Mouse (Mus musculus) megakaryocyte, embryonic 14.5 days (primary cell): ENCODE measurements around the gene Tmprss15. TPM values are rescaled to one million over a fixed set of nuclear protein-coding genes. Genes with fewer than 3 reads are reported as not detected.

Experiments used
- H3K27me3 ChIP-seq: replicated peaks from 2 replicates; pipeline ENCODE3; 2012; ENCODE audit warnings: inconsistent platforms
- H3K36me3 ChIP-seq: replicated peaks from 2 replicates; pipeline ENCODE3; 2012; ENCODE audit warnings: low read length, inconsistent platforms, mixed read lengths
- H3K4me1 ChIP-seq: 2 replicates; pipeline ENCODE4 v1.6.1; 2012; ENCODE audit warnings: inconsistent platforms
- H3K4me3 ChIP-seq: replicated peaks from 2 replicates; pipeline ENCODE3; 2012; ENCODE audit warnings: moderate library complexity, mild to moderate bottlenecking, inconsistent platforms
- H3K9me3 ChIP-seq: 2 replicates; pipeline ENCODE4 v1.6.1; 2012; ENCODE audit warnings: inconsistent platforms
- FLI1 ChIP-seq: IDR thresholded peaks from 2 replicates; pipeline ENCODE4 v1.6.1; 2012; ENCODE audit warnings: low read length, inconsistent platforms, mixed read lengths
- GATA1 ChIP-seq: IDR thresholded peaks from 3 replicates; pipeline ENCODE4 v1.6.1; 2012; ENCODE audit warnings: mixed read lengths, low read length, inconsistent platforms, borderline replicate concordance
- polyA plus RNA-seq: library from polyadenylated mRNA; stranded (reverse); fragments of >175 nt; gene quantifications from 2 replicates; pipeline ENCODE4 v1.2.3, GENCODE M21; 2012; ENCODE audit warnings: low replicate concordance; ENCODE audit not compliant: insufficient read depth

Gene Tmprss15
- polyA plus RNA-seq: not detected in 2 replicates

DNA sequence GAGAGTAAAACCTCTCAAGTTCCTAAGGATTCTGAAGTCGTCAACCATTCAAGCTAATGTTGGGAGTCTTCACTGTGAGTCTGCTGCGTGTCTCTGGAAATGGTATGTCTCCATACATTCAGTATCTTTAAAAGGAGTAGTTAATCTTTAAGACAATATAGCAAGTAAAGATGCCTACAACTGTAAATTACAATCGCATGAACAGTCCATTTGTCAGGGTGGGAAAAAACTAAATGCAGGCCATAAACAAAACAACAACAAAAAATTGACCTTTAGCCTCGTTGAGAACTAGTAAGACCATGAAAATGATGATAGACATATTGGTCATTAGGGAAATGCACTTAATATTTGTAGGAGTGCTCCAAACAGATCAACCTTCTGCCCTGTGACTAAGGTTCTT lies at the start of gene Tmprss15:
Tmprss15 (minus strand) TSS at position 101 of the 400 bp plus-strand sequence.
- H3K36me3 ChIP-seq: no peaks in the 10 kb centered on the region
- H3K4me3 ChIP-seq: no peak within 1 kb of the TSS
- no peaks in the 10 kb centered on the region for H3K27me3 ChIP-seq
- H3K4me1 ChIP-seq: no peaks in the 10 kb centered on the region
- no peak for TF ChIP-seq FLI1
- TF ChIP-seq GATA1: no peak
- H3K9me3 ChIP-seq: peaks cover 3% of the 10 kb centered on the region; the same call in 1 of the 2 replicates

DNA sequence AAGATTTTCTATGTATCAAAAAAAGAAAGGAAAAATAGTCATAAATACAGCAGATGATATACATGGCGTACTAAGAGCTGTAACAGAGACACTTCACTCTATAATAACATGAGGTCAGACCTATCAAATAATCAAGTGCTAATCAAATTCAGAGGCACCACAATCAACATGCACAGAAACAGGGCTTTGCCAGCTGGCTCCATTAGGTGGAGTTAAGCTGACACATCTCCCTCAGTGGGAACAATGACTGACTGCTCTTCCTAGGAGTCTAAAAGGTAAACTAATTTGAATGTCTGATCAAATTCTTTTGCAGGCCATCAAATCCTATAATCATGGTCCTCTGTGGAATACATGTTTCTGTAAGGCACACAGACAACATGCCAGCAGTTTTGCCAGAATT lies 24.0 kb upstream of the Tmprss15 start:
- Histone ChIP-seq H3K36me3 (no peaks in the 10 kb centered on the region), H3K9me3 (peaks cover 7% of the 10 kb centered on the region), H3K4me1 (no peaks in the 10 kb centered on the region), H3K4me3 (no peak overlapping the region), H3K27me3 (no peaks in the 10 kb centered on the region)
- no peak for TF ChIP-seq FLI1
- no peak for TF ChIP-seq GATA1

DNA sequence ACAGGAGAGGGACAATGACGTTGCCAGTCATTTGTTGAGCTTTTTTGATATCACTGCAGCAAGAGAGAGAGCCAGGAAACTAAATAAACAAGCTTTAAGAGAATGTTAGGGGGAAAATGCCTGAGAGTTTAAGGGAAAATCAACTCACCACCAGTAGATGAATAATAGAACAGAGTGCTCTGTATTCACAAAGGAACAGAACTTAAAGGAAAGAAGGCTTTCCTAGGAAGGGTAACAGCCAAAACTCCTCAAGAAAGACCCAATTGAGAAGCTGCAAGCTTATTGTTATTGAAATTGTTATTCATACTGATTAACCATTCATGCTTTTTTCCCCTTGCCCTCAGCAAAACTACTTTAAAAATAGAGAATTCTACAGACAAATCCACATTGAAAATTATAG lies 18.6 kb upstream of the Tmprss15 start:
- Histone ChIP-seq H3K27me3 (no peaks in the 10 kb centered on the region), H3K4me1 (no peaks in the 10 kb centered on the region), H3K4me3 (no peak overlapping the region), H3K9me3 (peaks cover 7% of the 10 kb centered on the region), H3K36me3 (no peaks in the 10 kb centered on the region)
- TF ChIP-seq FLI1 (no peak), GATA1 (no peak)

DNA sequence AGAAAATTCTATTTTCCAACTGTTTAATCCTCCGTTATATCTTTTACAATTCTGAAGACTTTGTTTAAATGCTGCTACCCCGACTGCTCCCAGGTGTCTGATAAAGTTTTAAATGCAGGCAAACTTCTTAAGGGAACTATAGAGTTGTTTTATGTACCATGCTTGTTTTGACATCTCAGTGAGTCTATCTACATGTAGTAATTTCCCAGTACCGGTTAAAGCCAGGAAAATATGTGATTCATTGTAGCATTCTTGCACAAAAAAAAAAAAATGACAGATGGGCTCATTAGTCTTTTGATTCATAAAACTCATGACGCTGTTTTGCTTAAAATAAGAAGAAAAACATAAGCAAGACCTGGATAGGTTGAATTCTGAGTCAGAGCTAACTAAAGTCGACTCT lies 18.1 kb upstream of the Tmprss15 start:
- H3K9me3 ChIP-seq: peaks cover 7% of the 10 kb centered on the region
- TF ChIP-seq FLI1: no peak
- TF ChIP-seq GATA1: no peak
- no peaks in the 10 kb centered on the region for H3K27me3 ChIP-seq
- no peaks in the 10 kb centered on the region for H3K4me1 ChIP-seq
- H3K36me3 ChIP-seq: no peaks in the 10 kb centered on the region
- H3K4me3 ChIP-seq: no peak overlapping the region

DNA sequence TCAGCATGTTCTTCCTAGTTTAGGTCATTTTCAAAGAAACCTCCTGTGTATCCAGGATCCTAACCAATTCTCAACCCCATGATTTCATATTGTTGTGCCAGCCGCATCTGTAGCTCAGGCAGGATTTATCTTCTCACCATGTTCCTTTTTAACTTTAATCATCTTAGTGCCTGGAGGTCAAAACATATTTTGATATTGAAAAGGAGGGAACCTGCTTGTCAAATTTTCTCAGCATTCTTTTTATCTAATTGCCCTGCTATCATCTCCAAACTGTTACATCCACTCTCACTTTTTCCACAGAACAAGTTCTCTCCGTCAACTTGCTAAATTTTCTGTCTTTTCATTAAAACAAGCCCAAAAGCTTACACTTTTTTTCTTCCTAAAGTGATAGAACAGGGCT lies 9.4 kb upstream of the Tmprss15 start:
- no peaks in the 10 kb centered on the region for H3K36me3 ChIP-seq

DNA sequence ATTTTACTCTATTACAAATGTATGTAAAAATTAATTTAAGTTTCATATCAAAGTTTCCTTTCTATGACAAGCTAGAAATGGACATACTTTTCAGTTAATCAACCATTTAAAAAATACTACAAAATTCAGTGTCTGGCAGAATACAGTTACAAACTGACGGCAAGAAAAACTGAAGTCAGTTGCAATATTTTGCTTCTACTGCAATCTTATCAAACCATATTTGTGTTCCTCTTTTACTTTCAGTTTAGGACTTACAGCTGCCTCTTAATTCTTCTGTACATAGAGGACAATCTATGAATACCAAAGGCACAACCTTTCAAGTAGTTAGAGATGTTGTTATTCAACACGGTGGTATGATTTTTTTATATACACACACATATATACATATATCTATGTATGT lies 7.4 kb upstream of the Tmprss15 start:
- Histone ChIP-seq H3K4me3 (no peak overlapping the region), H3K36me3 (no peaks in the 10 kb centered on the region), H3K27me3 (no peaks in the 10 kb centered on the region), H3K9me3 (0 out of 2 replicates have a peak, but pooled peaks cover 2% of the 10 kb centered on the region), H3K4me1 (no peaks in the 10 kb centered on the region)
- TF ChIP-seq FLI1 (no peak), GATA1 (no peak)

More for the DNA sequence above, 9.4 kb upstream of the Tmprss15 start:
- H3K4me3 ChIP-seq: no peak overlapping the region
- H3K9me3 ChIP-seq: 0 out of 2 replicates have a peak, but pooled peaks cover 2% of the 10 kb centered on the region
- H3K4me1 ChIP-seq: no peaks in the 10 kb centered on the region
- TF ChIP-seq GATA1 (no peak), FLI1 (no peak)
- no peaks in the 10 kb centered on the region for H3K27me3 ChIP-seq

DNA sequence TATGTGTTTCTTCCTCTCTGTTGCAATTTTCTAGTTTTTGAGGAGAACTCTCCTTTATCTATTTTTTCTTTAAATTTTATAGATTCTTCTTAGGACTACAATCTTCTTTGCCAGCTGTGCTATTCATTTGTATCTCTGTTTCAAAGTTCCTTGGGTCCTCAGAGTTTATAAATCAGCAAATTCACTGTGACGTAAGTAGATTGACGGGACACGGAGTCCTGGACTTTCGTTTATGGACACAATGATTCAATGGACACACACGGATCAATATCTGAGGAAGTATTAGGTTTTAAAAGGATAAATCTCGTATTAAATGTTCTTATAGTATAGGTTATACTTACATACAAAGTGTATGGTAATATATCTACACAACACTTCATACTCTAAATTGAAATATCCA lies 4.3 kb downstream of the Tmprss15 start:
- TF ChIP-seq FLI1: no peak
- TF ChIP-seq GATA1: no peak
- peaks cover 2% of the 10 kb centered on the region; the same call in 1 of the 2 replicates for H3K9me3 ChIP-seq
- H3K4me1 ChIP-seq: no peaks in the 10 kb centered on the region
- H3K4me3 ChIP-seq: no peak overlapping the region
- no peaks in the 10 kb centered on the region for H3K36me3 ChIP-seq
- no peaks in the 10 kb centered on the region for H3K27me3 ChIP-seq

DNA sequence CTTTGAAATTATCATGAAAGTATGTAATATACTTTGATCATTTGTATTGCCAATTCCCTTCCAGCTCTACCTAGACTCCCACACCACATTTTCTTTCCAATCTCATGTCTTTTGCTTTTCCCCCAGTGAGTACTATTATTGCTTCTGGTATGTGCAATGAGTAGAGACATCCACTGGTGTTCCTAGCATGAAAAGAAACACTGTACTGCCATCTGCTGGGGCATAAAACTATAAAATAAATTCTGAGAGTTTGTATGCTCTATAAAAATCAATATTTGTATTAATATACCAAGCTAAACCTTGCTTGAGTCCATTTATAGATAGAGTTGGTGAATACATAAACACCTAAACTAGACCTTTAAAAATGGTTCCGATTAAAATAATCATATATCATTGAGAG lies 27.0 kb downstream of the Tmprss15 start:
- Histone ChIP-seq H3K36me3 (no peaks in the 10 kb centered on the region), H3K27me3 (no peaks in the 10 kb centered on the region), H3K4me3 (no peak overlapping the region), H3K9me3 (0 out of 2 replicates have a peak, but pooled peaks cover 3% of the 10 kb centered on the region), H3K4me1 (no peaks in the 10 kb centered on the region)
- TF ChIP-seq GATA1 (no peak), FLI1 (no peak)

DNA sequence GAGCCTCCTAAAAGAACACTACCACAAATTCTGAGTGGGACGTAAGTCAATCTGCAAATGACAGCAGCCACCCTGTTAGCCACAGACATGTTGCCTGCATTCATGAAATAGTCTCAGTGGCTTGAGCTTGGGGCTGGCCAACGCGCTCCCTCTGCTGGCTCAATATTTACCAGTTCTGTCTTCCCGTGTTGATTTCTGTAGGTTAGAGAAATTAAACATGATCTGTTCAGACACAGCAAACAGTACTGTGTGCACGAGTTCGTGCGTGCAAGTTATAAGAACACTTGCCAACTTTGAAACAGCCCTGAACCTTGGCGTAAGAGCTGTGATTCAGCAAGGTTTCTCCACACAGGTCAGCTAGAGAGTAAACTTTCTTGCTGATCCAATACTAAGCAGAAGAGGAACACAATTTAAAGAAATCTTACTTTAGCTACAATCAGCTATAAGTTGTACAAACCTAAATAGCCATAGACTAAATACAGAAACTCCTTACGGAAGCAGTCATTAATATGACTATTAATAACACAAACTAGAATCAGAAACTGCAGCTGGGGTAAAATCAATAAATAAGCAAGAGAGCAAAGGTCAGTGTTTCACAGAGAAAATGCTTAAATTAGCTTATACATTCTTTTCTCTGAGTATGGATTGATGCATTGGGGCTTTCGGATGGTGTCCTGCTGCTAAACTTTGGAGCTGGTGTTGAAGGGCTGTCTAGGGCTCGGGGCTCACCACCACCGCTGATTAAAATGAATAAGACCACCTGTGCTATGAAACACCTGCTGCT lies 31.9 kb downstream of the Tmprss15 start:
- Histone ChIP-seq H3K9me3 (no peaks in the 10 kb centered on the region), H3K36me3 (no peaks in the 10 kb centered on the region), H3K4me1 (no peaks in the 10 kb centered on the region), H3K4me3 (no peak overlapping the region), H3K27me3 (no peaks in the 10 kb centered on the region)
- TF ChIP-seq FLI1: no peak
- no peak for TF ChIP-seq GATA1

DNA sequence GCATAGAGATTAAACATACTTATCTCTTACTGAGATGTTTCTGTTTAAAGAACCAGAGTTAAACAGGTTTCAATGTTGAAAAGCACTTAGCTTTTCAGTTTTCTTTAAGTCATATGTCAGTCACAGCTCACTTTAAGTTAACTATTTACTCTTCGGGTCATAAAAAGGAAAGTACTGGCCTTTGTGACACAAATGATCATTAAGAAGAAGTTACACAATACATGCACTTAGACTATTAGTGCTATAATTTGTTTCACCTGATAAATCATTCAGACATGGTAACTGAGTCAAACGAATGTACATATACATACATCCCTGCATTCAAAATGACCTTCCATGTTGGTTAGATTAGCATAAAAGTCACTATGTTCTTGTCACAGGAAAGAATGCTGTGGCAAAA lies 58.3 kb downstream of the Tmprss15 start:
- H3K4me1 ChIP-seq: no peaks in the 10 kb centered on the region
- no peaks in the 10 kb centered on the region for H3K27me3 ChIP-seq
- TF ChIP-seq FLI1 (no peak), GATA1 (no peak)
- no peaks in the 10 kb centered on the region for H3K36me3 ChIP-seq
- H3K9me3 ChIP-seq: no peaks in the 10 kb centered on the region
- no peak overlapping the region for H3K4me3 ChIP-seq
